Mouse (Mus musculus): ENCODE results near the gene Slc43a3. TPM values are rescaled to one million over a fixed set of nuclear protein-coding genes. Genes with fewer than 3 reads are reported as not detected.
"Not testable (repeated sequence)": the region's sequence is repeated elsewhere in the genome, so short reads cannot be mapped to it uniquely, and the experiment has no call there.

Slc43a3 gene
- polyA plus RNA-seq, 1 experiment from 2014 or later = 33.7 TPM

- Histone ChIP-seq H3K27ac (replicated peaks in 1 of 2; ENCODE audit: control insufficient read depth in 1 of 2, insufficient read depth in 1 of 2, low read depth in 2 of 2, low read length in 2 of 2) (no peak overlapping the region), H3K4me1 (ENCODE audit: control insufficient read depth in 2 of 2, insufficient read depth in 2 of 2, low read length in 2 of 2) (peaks cover 4 to 10% of the 10 kb centered on the region in 2 experiments; a peak in 3 of 4 replicates), H3K36me3 (ENCODE audit: control insufficient read depth, insufficient read depth, low read length) (no peaks in the 10 kb centered on the region), H3K4me3 (ENCODE audit: control insufficient read depth in 1 of 2, insufficient read depth in 1 of 2, low read depth in 1 of 2, low read length in 2 of 2) (no peak overlapping the region), H3K4me2 (ENCODE audit: low read length) (no peak overlapping the region), H3K9me3 (ENCODE audit: control insufficient read depth, low read length) (no peaks in the 10 kb centered on the region), H3K9ac (ENCODE audit: low read length) (no peak overlapping the region), H3K27me3 (ENCODE audit: control insufficient read depth, insufficient read depth, low read length) (peaks cover 29% of the 10 kb centered on the region)
- ATAC-seq (ENCODE audit: insufficient number of reproducible peaks, insufficient read depth, low FRiP score, low read depth) = no peak
- WGBS = 52% methylated on average over 6 of the region's 6 CpGs
These were observed 43.0 kb upstream of the Slc43a3 start for GRCm38 (mm10) chr2:84893359-84893758.

GRCm38 (mm10) chr2:84895495-84896198 lies 40.7 kb upstream of the Slc43a3 start:
- ATAC-seq (ENCODE audit: insufficient number of reproducible peaks, insufficient read depth, low FRiP score, low read depth) = no peak
- Histone ChIP-seq H3K4me1 (ENCODE audit: control insufficient read depth in 2 of 2, insufficient read depth in 2 of 2, low read length in 2 of 2) (no peaks in the 10 kb centered on the region), H3K9ac (ENCODE audit: low read length) (no peak overlapping the region), H3K36me3 (ENCODE audit: control insufficient read depth, insufficient read depth, low read length) (no peaks in the 10 kb centered on the region), H3K9me3 (ENCODE audit: control insufficient read depth, low read length) (no peaks in the 10 kb centered on the region), H3K4me2 (ENCODE audit: low read length) (no peak overlapping the region), H3K27ac (replicated peaks in 1 of 2; ENCODE audit: control insufficient read depth in 1 of 2, insufficient read depth in 1 of 2, low read depth in 2 of 2, low read length in 2 of 2) (no peak overlapping the region), H3K4me3 (ENCODE audit: control insufficient read depth in 1 of 2, insufficient read depth in 1 of 2, low read depth in 1 of 2, low read length in 2 of 2) (no peak overlapping the region), H3K27me3 (ENCODE audit: control insufficient read depth, insufficient read depth, low read length) (peaks cover 13% of the 10 kb centered on the region)
- WGBS = 56% methylated on average over 4 of the region's 4 CpGs

GRCm38 (mm10) chr2:84896686-84897085 lies 39.7 kb upstream of the Slc43a3 start:
- 83% methylated on average over 6 of the region's 6 CpGs for WGBS

GRCm38 (mm10) chr2:84912722-84913121 lies 23.7 kb upstream of the Slc43a3 start:
- Histone ChIP-seq H3K4me2 (ENCODE audit: low read length) (no peak overlapping the region), H3K27me3 (ENCODE audit: control insufficient read depth, insufficient read depth, low read length) (no peaks in the 10 kb centered on the region), H3K4me3 (ENCODE audit: control insufficient read depth in 1 of 2, insufficient read depth in 1 of 2, low read depth in 1 of 2, low read length in 2 of 2) (no peak overlapping the region), H3K36me3 (ENCODE audit: control insufficient read depth, insufficient read depth, low read length) (no peaks in the 10 kb centered on the region), H3K27ac (replicated peaks in 1 of 2; ENCODE audit: control insufficient read depth in 1 of 2, insufficient read depth in 1 of 2, low read depth in 2 of 2, low read length in 2 of 2) (no peak overlapping the region), H3K9ac (ENCODE audit: low read length) (no peak overlapping the region), H3K4me1 (ENCODE audit: control insufficient read depth in 2 of 2, insufficient read depth in 2 of 2, low read length in 2 of 2) (peaks cover 10 to 13% of the 10 kb centered on the region in 2 experiments; a peak in 3 of 4 replicates), H3K9me3 (ENCODE audit: control insufficient read depth, low read length) (no peaks in the 10 kb centered on the region)
- no peak for ATAC-seq (ENCODE audit: insufficient number of reproducible peaks, insufficient read depth, low FRiP score, low read depth)
- WGBS = 71% methylated on average over 3 of the region's 3 CpGs

More at GRCm38 (mm10) chr2:84896686-84897085, 39.7 kb upstream of the Slc43a3 start:
- H3K36me3 ChIP-seq (ENCODE audit: control insufficient read depth, insufficient read depth, low read length); H3K9me3 ChIP-seq (ENCODE audit: control insufficient read depth, low read length); H3K4me1 ChIP-seq (ENCODE audit: control insufficient read depth in 2 of 2, insufficient read depth in 2 of 2, low read length in 2 of 2); H3K27ac ChIP-seq (replicated peaks in 1 of 2; ENCODE audit: control insufficient read depth in 1 of 2, insufficient read depth in 1 of 2, low read depth in 2 of 2, low read length in 2 of 2); ATAC-seq (ENCODE audit: insufficient number of reproducible peaks, insufficient read depth, low FRiP score, low read depth); H3K27me3 ChIP-seq (ENCODE audit: control insufficient read depth, insufficient read depth, low read length); H3K4me3 ChIP-seq (ENCODE audit: control insufficient read depth in 1 of 2, insufficient read depth in 1 of 2, low read depth in 1 of 2, low read length in 2 of 2); H3K9ac ChIP-seq (ENCODE audit: low read length); H3K4me2 ChIP-seq (ENCODE audit: low read length): not testable (repeated sequence)

GRCm38 (mm10) chr2:84913881-84914280 lies 22.5 kb upstream of the Slc43a3 start:
- Histone ChIP-seq H3K27ac (replicated peaks in 1 of 2; ENCODE audit: control insufficient read depth in 1 of 2, insufficient read depth in 1 of 2, low read depth in 2 of 2, low read length in 2 of 2) (peak overlapping the region in 1 of 2 experiments; percentile 39; a peak in 2 of 4 replicates), H3K4me2 (ENCODE audit: low read length) (no peak overlapping the region), H3K27me3 (ENCODE audit: control insufficient read depth, insufficient read depth, low read length) (no peaks in the 10 kb centered on the region), H3K4me1 (ENCODE audit: control insufficient read depth in 2 of 2, insufficient read depth in 2 of 2, low read length in 2 of 2) (peaks cover 10 to 13% of the 10 kb centered on the region in 2 experiments; a peak in 3 of 4 replicates), H3K9me3 (ENCODE audit: control insufficient read depth, low read length) (no peaks in the 10 kb centered on the region), H3K4me3 (ENCODE audit: control insufficient read depth in 1 of 2, insufficient read depth in 1 of 2, low read depth in 1 of 2, low read length in 2 of 2) (no peak overlapping the region), H3K36me3 (ENCODE audit: control insufficient read depth, insufficient read depth, low read length) (no peaks in the 10 kb centered on the region), H3K9ac (ENCODE audit: low read length) (no peak overlapping the region)
- no peak for ATAC-seq (ENCODE audit: insufficient number of reproducible peaks, insufficient read depth, low FRiP score, low read depth)
- 43% methylated on average over 5 of the region's 5 CpGs for WGBS

- ATAC-seq (ENCODE audit: insufficient number of reproducible peaks, insufficient read depth, low FRiP score, low read depth) = no peak
- no peaks in the 10 kb centered on the region for H3K36me3 ChIP-seq (ENCODE audit: control insufficient read depth, insufficient read depth, low read length)
- no peak overlapping the region for H3K9ac ChIP-seq (ENCODE audit: low read length)
- no peak overlapping the region for H3K4me2 ChIP-seq (ENCODE audit: low read length)
- H3K27me3 ChIP-seq (ENCODE audit: control insufficient read depth, insufficient read depth, low read length) = no peaks in the 10 kb centered on the region
- H3K27ac ChIP-seq (replicated peaks in 1 of 2; ENCODE audit: control insufficient read depth in 1 of 2, insufficient read depth in 1 of 2, low read depth in 2 of 2, low read length in 2 of 2) = peak overlapping the region; percentile 19 to 42; a peak in 1 of 4 replicates
- no peak overlapping the region for H3K4me3 ChIP-seq (ENCODE audit: control insufficient read depth in 1 of 2, insufficient read depth in 1 of 2, low read depth in 1 of 2, low read length in 2 of 2)
- H3K9me3 ChIP-seq (ENCODE audit: control insufficient read depth, low read length) = no peaks in the 10 kb centered on the region
- H3K4me1 ChIP-seq (ENCODE audit: control insufficient read depth in 2 of 2, insufficient read depth in 2 of 2, low read length in 2 of 2) = peaks cover 10 to 13% of the 10 kb centered on the region in 2 experiments; a peak in 3 of 4 replicates
- WGBS = 72% methylated on average over 3 of the region's 3 CpGs
These were observed 21.0 kb upstream of the Slc43a3 start for GRCm38 (mm10) chr2:84915330-84915729.

GRCm38 (mm10) chr2:84916548-84917320 lies 19.6 kb upstream of the Slc43a3 start:
- ATAC-seq (ENCODE audit: insufficient number of reproducible peaks, insufficient read depth, low FRiP score, low read depth) = 0 out of 2 replicates have a peak, but pooled peaks have one; percentile 23
- Histone ChIP-seq H3K27me3 (ENCODE audit: control insufficient read depth, insufficient read depth, low read length) (no peaks in the 10 kb centered on the region), H3K4me1 (ENCODE audit: control insufficient read depth in 2 of 2, insufficient read depth in 2 of 2, low read length in 2 of 2) (peaks cover 13% of the 10 kb centered on the region in 2 experiments; a peak in 3 of 4 replicates), H3K27ac (replicated peaks in 1 of 2; ENCODE audit: control insufficient read depth in 1 of 2, insufficient read depth in 1 of 2, low read depth in 2 of 2, low read length in 2 of 2) (peak overlapping the region; percentile 42 to 62; a peak in 3 of 4 replicates), H3K9ac (ENCODE audit: low read length) (no peak overlapping the region), H3K4me2 (ENCODE audit: low read length) (no peak overlapping the region), H3K4me3 (ENCODE audit: control insufficient read depth in 1 of 2, insufficient read depth in 1 of 2, low read depth in 1 of 2, low read length in 2 of 2) (no peak overlapping the region), H3K9me3 (ENCODE audit: control insufficient read depth, low read length) (no peaks in the 10 kb centered on the region), H3K36me3 (ENCODE audit: control insufficient read depth, insufficient read depth, low read length) (no peaks in the 10 kb centered on the region)
- 60% methylated on average over 8 of the region's 8 CpGs for WGBS
